Mouse (Mus musculus): Measurements from ENCODE around the gene Olfr550. TPM values are rescaled to one million over a fixed set of nuclear protein-coding genes. Genes with fewer than 3 reads are reported as not detected.
"Not testable (repeated sequence)": the region's sequence is repeated elsewhere in the genome, so short reads cannot be mapped to it uniquely, and the experiment has no call there.

Gene Olfr550
- polyA plus RNA-seq, 1 experiment = not detected

- Histone ChIP-seq H3K27me3 (ENCODE audit: control insufficient read depth, insufficient read depth, low read length) (no peaks in the 10 kb centered on the region), H3K4me1 (ENCODE audit: control insufficient read depth, insufficient read depth, low read length) (no peaks in the 10 kb centered on the region; the same call in 1 of the 2 replicates), H3K27ac (ENCODE audit: insufficient read depth, low read length) (no peak overlapping the region), H3K4me3 (replicated peaks; ENCODE audit: insufficient read depth, low read depth, low read length) (no peak overlapping the region)
- TF ChIP-seq POLR2A (IDR thresholded peaks at IDR 0.05; ENCODE audit: borderline replicate concordance, insufficient read depth, low read length) (no peak), CTCF (IDR thresholded peaks at IDR 0.05; ENCODE audit: borderline replicate concordance, insufficient read depth, low read depth, low read length) (no peak)
- no peak for DNase-seq
- WGBS = 13% methylated on average over 5 of the region's 5 CpGs
Observed at GRCm38 (mm10) chr7:102619608-102620007, 48.4 kb downstream of the Olfr550 start.

GRCm38 (mm10) chr7:102620368-102620767, 49.1 kb downstream of the Olfr550 start:
- H3K27ac ChIP-seq (ENCODE audit: insufficient read depth, low read length); H3K4me3 ChIP-seq (replicated peaks; ENCODE audit: insufficient read depth, low read depth, low read length); H3K4me1 ChIP-seq (ENCODE audit: control insufficient read depth, insufficient read depth, low read length); H3K27me3 ChIP-seq (ENCODE audit: control insufficient read depth, insufficient read depth, low read length): not testable (repeated sequence)
- 82% methylated on average over 19 of the region's 19 CpGs for WGBS
- peak in 1 of 2 experiments; percentile 17 for DNase-seq

Other genes with a start within 250 kb of the Olfr550 start
- gene Rrm1, start 129.7 kb upstream of the Olfr550 start, polyA plus RNA-seq (2012; rRNA removed) = 17.0 and 20.0 TPM in 2 replicates
- gene Olfr543, start 89.8 kb upstream of the Olfr550 start, polyA plus RNA-seq (2012; rRNA removed) = not detected in 2 replicates
- not detected in 2 replicates for gene Olfr544, start 83.1 kb upstream of the Olfr550 start, polyA plus RNA-seq (2012; rRNA removed)
- not detected in 2 replicates for gene Olfr545, start 71.9 kb upstream of the Olfr550 start, polyA plus RNA-seq (2012; rRNA removed)
- gene Olfr547, start 36.7 kb upstream of the Olfr550 start, polyA plus RNA-seq (2012; rRNA removed) = not detected in 2 replicates
- gene Olfr548-ps1, start 30.5 kb upstream of the Olfr550 start, polyA plus RNA-seq (2012; rRNA removed) = not detected in 2 replicates
- gene Olfr549, start 21.6 kb upstream of the Olfr550 start, polyA plus RNA-seq (2012; rRNA removed) = not detected in 2 replicates
- gene Trim21, start 6.0 kb upstream of the Olfr550 start, polyA plus RNA-seq (2012; rRNA removed) = 1.8 and 2.2 TPM in 2 replicates
- not detected in 2 replicates for gene Olfr551, start 20.4 kb downstream of the Olfr550 start, polyA plus RNA-seq (2012; rRNA removed)
- gene Olfr552, start 26.3 kb downstream of the Olfr550 start, polyA plus RNA-seq (2012; rRNA removed) = not detected in 2 replicates
- not detected in 2 replicates for gene Olfr553, start 46.8 kb downstream of the Olfr550 start, polyA plus RNA-seq (2012; rRNA removed)
- not detected in 2 replicates for gene Olfr554, start 67.0 kb downstream of the Olfr550 start, polyA plus RNA-seq (2012; rRNA removed)
- gene Olfr555, start 87.4 kb downstream of the Olfr550 start, polyA plus RNA-seq (2012; rRNA removed) = not detected in 2 replicates
- gene Olfr556, start 93.5 kb downstream of the Olfr550 start, polyA plus RNA-seq (2012; rRNA removed) = not detected in 2 replicates
- gene Trim68, start 115.9 kb downstream of the Olfr550 start, polyA plus RNA-seq (2012; rRNA removed) = 7.2 and 7.8 TPM in 2 replicates
- gene Olfr557, start 124.5 kb downstream of the Olfr550 start, polyA plus RNA-seq (2012; rRNA removed) = not detected in 2 replicates
- gene Olfr558, start 130.8 kb downstream of the Olfr550 start, polyA plus RNA-seq (2012; rRNA removed) = 0.49 and 0.52 TPM in 2 replicates
- not detected in 2 replicates for gene Olfr33, start 147.6 kb downstream of the Olfr550 start, polyA plus RNA-seq (2012; rRNA removed)
- gene Olfr559, start 156.0 kb downstream of the Olfr550 start, polyA plus RNA-seq (2012; rRNA removed) = not detected in 2 replicates
- 0.07 TPM in 1 of 2 replicates, not detected in the other for gene Olfr560, start 187.9 kb downstream of the Olfr550 start, polyA plus RNA-seq (2012; rRNA removed)
- gene Olfr78, start 188.0 kb downstream of the Olfr550 start, polyA plus RNA-seq (2012; rRNA removed) = 0.51 and 0.75 TPM in 2 replicates
- gene Olfr561, start 199.8 kb downstream of the Olfr550 start, polyA plus RNA-seq (2012; rRNA removed) = not detected in 2 replicates
- not detected in 2 replicates for gene Olfr564, start 232.0 kb downstream of the Olfr550 start, polyA plus RNA-seq (2012; rRNA removed)

All from cerebellum, adult 2 months (tissue).